29 mouse cellular contexts compared by ENCODE assay signal in the genomic region with DNA sequence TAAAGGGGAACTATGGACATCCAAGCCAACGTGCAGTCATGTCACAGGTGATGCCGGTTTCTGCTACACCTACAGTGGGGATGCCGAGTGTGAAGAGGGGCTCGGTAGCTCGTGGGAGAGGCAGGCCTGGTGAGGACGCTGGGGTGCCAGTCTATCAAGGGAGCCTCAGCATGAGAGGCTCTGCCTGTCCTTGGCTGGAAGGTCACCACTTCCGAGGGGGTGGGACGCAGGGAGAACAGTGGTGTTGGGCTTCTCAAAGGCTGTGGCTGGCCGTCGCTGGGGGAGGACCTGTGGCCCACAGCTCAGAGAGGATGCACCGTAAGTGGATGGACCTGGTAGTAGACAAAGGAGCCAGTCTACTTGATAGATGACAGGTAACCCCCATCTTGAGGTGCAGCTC. TPM values are rescaled to one million over a fixed set of nuclear protein-coding genes. Genes with fewer than 3 reads are reported as not detected.
DNase-seq lines count a peak whose midpoint lies in the region; ATAC-seq and TF ChIP-seq lines count a peak whose summit lies in the region.
"Had no signal": no experiment of that assay in that cellular context is flagged by ENCODE, and none has a peak within 500 bp of the region (broad histone marks: within the 10 kb centered on the region; RNA-seq: fewer than 3 reads in every experiment).

No protein-coding gene starts in this region.

- H3K36me3 ChIP-seq in forebrain, embryonic 10.5 days (replicated peaks), result peaks cover 59% of the 10 kb centered on the region
- no peaks in the 10 kb centered on the region; the same call in 1 of the 2 replicates for H3K36me3 ChIP-seq in forebrain, embryonic 11.5 days (ENCODE audit: control insufficient read depth, insufficient read depth, low read length)
- peaks cover 64% of the 10 kb centered on the region for H3K36me3 ChIP-seq in midbrain, embryonic 13.5 days
- peaks cover 10% of the 10 kb centered on the region for H3K36me3 ChIP-seq in midbrain, embryonic 11.5 days (ENCODE audit: control insufficient read depth, insufficient read depth, low read length)
- peaks cover 38% of the 10 kb centered on the region for H3K36me3 ChIP-seq in midbrain, postnatal 0 days (ENCODE audit: insufficient read depth, low read length)

- H3K27ac ChIP-seq in forebrain, embryonic 10.5 days, result 0 out of 2 replicates have a peak overlapping the region, but pooled peaks have one; percentile 13
- H3K27ac ChIP-seq in forebrain, embryonic 11.5 days (ENCODE audit: low read depth, low read length), result no peak overlapping the region
- peak overlapping the region; percentile 74; the same call in 1 of the 2 replicates for H3K27ac ChIP-seq in midbrain, embryonic 13.5 days
- no peak overlapping the region for H3K27ac ChIP-seq in midbrain, embryonic 11.5 days (ENCODE audit: low read depth, low read length)
- 0 out of 2 replicates have a peak overlapping the region, but pooled peaks have one; percentile 68 for H3K27ac ChIP-seq in midbrain, postnatal 0 days (ENCODE audit: low read depth, low read length)
- H3K27ac ChIP-seq: kidney, embryonic 15.5 days; limb, embryonic 12.5 days; stomach, embryonic 15.5 days had no signal

- no peak for DNase-seq in forebrain, embryonic 10.5 days (ENCODE audit: extremely low spot score, low spot score)
- DNase-seq in forebrain, embryonic 11.5 days (ENCODE audit: low spot score), result no peak
- no peak for DNase-seq in midbrain, embryonic 11.5 days (ENCODE audit: low spot score, missing footprints)
- DNase-seq in adrenal gland, postnatal 14 days, result peak; percentile 67
- DNase-seq in midbrain, postnatal 0 days (ENCODE audit: low spot score), result no peak
- no peak for DNase-seq in spleen, adult 12 weeks (ENCODE audit: low spot score)
- DNase-seq: cerebellum, adult 11 months; cerebellum, postnatal 36 days; gastrocnemius, postnatal 14 days; heart, adult 11 months; kidney, adult 11 months; kidney, postnatal 36 days; layer of hippocampus, postnatal 36 days; liver, postnatal 0 days; lung, postnatal 14 days; right cerebral cortex, adult 18-20 months; right cerebral cortex, postnatal 4 days; thymus, postnatal 25 days had no signal

- no peak for ATAC-seq in forebrain, embryonic 11.5 days (replicated peaks; ENCODE audit: low FRiP score)
- no peak for ATAC-seq in midbrain, embryonic 13.5 days
- ATAC-seq in midbrain, embryonic 11.5 days (ENCODE audit: low FRiP score), result no peak
- no peak for ATAC-seq in midbrain, postnatal 0 days (ENCODE audit: low FRiP score)
- ATAC-seq: liver, postnatal 0 days had no signal

- no peak overlapping the region for H3K9ac ChIP-seq in forebrain, embryonic 11.5 days (ENCODE audit: low read length)
- H3K9ac ChIP-seq in midbrain, embryonic 13.5 days (replicated peaks), result peak overlapping the region; percentile 40; the same call in 1 of the 2 replicates
- no peak overlapping the region for H3K9ac ChIP-seq in midbrain, embryonic 11.5 days (ENCODE audit: low read length)
- no peak overlapping the region for H3K9ac ChIP-seq in midbrain, postnatal 0 days (replicated peaks; ENCODE audit: low read length, poor library complexity, severe bottlenecking)
- H3K9ac ChIP-seq: heart, embryonic 12.5 days; kidney, embryonic 15.5 days; limb, embryonic 12.5 days; liver, postnatal 0 days; stomach, embryonic 15.5 days had no signal

- H3K4me1 ChIP-seq in forebrain, embryonic 10.5 days, result peaks cover 7% of the 10 kb centered on the region
- no peaks in the 10 kb centered on the region for H3K4me1 ChIP-seq in forebrain, embryonic 11.5 days (replicated peaks; ENCODE audit: control insufficient read depth, insufficient read depth, low read length)
- H3K4me1 ChIP-seq in midbrain, embryonic 13.5 days (replicated peaks), result peaks cover 19% of the 10 kb centered on the region
- H3K4me1 ChIP-seq in midbrain, embryonic 11.5 days (ENCODE audit: control insufficient read depth, insufficient read depth, low read length), result no peaks in the 10 kb centered on the region; the same call in 1 of the 2 replicates
- no peaks in the 10 kb centered on the region; the same call in 1 of the 2 replicates for H3K4me1 ChIP-seq in midbrain, postnatal 0 days (ENCODE audit: insufficient read depth, low read length)
- H3K4me1 ChIP-seq: kidney, embryonic 15.5 days had no signal

- no peaks in the 10 kb centered on the region for H3K27me3 ChIP-seq in forebrain, embryonic 10.5 days (ENCODE audit: poor library complexity, severe bottlenecking)
- H3K27me3 ChIP-seq in forebrain, embryonic 11.5 days (ENCODE audit: control insufficient read depth, insufficient read depth, low read length), result no peaks in the 10 kb centered on the region
- no peaks in the 10 kb centered on the region for H3K27me3 ChIP-seq in midbrain, embryonic 13.5 days
- H3K27me3 ChIP-seq in midbrain, embryonic 11.5 days (ENCODE audit: control insufficient read depth, insufficient read depth, low read length), result no peaks in the 10 kb centered on the region
- H3K27me3 ChIP-seq in midbrain, postnatal 0 days (ENCODE audit: insufficient read depth, low read length), result no peaks in the 10 kb centered on the region
- H3K27me3 ChIP-seq: kidney, embryonic 15.5 days; limb, embryonic 12.5 days; stomach, embryonic 15.5 days had no signal

- H3K4me2 ChIP-seq in forebrain, embryonic 11.5 days (ENCODE audit: low read depth, low read length, severe bottlenecking), result no peak overlapping the region
- no peak overlapping the region for H3K4me2 ChIP-seq in midbrain, embryonic 13.5 days (replicated peaks)
- no peak overlapping the region for H3K4me2 ChIP-seq in midbrain, embryonic 11.5 days
- H3K4me2 ChIP-seq in midbrain, postnatal 0 days (ENCODE audit: low read depth, low read length, poor library complexity, severe bottlenecking), result no peak overlapping the region
- H3K4me2 ChIP-seq: heart, embryonic 12.5 days; kidney, embryonic 15.5 days; limb, embryonic 12.5 days; liver, embryonic 11.5 days; stomach, embryonic 15.5 days had no signal

- H3K9me3 ChIP-seq in forebrain, embryonic 10.5 days, result no peaks in the 10 kb centered on the region
- H3K9me3 ChIP-seq in forebrain, embryonic 11.5 days (ENCODE audit: control insufficient read depth, low read length), result no peaks in the 10 kb centered on the region
- no peaks in the 10 kb centered on the region for H3K9me3 ChIP-seq in midbrain, embryonic 13.5 days
- H3K9me3 ChIP-seq in midbrain, embryonic 11.5 days (ENCODE audit: control insufficient read depth, low read length), result no peaks in the 10 kb centered on the region
- H3K9me3 ChIP-seq in midbrain, postnatal 0 days (ENCODE audit: low read length), result no peaks in the 10 kb centered on the region
- H3K9me3 ChIP-seq: heart, embryonic 12.5 days; kidney, embryonic 15.5 days; limb, embryonic 12.5 days; stomach, embryonic 15.5 days had no signal

- no peak overlapping the region for H3K4me3 ChIP-seq in forebrain, embryonic 10.5 days
- H3K4me3 ChIP-seq in forebrain, embryonic 11.5 days (ENCODE audit: low read depth, low read length), result no peak overlapping the region
- H3K4me3 ChIP-seq in midbrain, embryonic 13.5 days (replicated peaks), result no peak overlapping the region
- H3K4me3 ChIP-seq in midbrain, embryonic 11.5 days (ENCODE audit: low read depth, low read length), result no peak overlapping the region
- no peak overlapping the region for H3K4me3 ChIP-seq in midbrain, postnatal 0 days (ENCODE audit: low read depth, low read length)
- H3K4me3 ChIP-seq: heart, embryonic 12.5 days; kidney, embryonic 15.5 days; limb, embryonic 12.5 days; stomach, embryonic 15.5 days had no signal

- TF ChIP-seq CTCF in midbrain, postnatal 0 days (IDR thresholded peaks at IDR 0.05), result no peak

- WGBS in forebrain, embryonic 10.5 days, result 85% methylated on average over 11 of the region's 11 CpGs
- 84% methylated on average over 11 of the region's 11 CpGs for WGBS in forebrain, embryonic 11.5 days
- 90% methylated on average over 11 of the region's 11 CpGs for WGBS in midbrain, embryonic 13.5 days
- 87% methylated on average over 11 of the region's 11 CpGs for WGBS in midbrain, embryonic 11.5 days
- 93% methylated on average over 11 of the region's 11 CpGs for WGBS in midbrain, postnatal 0 days

RNA-seq across cellular contexts. Expression of a gene that starts 13.5 kb away (rescaled TPM):
- 11.9 and 15.0 TPM in 2 replicates for polyA plus RNA-seq in forebrain, embryonic 10.5 days (2016; fragmentation: Nextera tagmentation; extraction: Ambion mirVana)
- polyA plus RNA-seq in forebrain, embryonic 11.5 days (2014; fragmentation: Nextera tagmentation; extraction: Ambion mirVana), result 50.7 and 54.1 TPM in 2 replicates
- polyA plus RNA-seq in midbrain, embryonic 13.5 days (2015; fragmentation: Nextera tagmentation; extraction: Ambion mirVana), result 37.8 and 47.6 TPM in 2 replicates
- polyA plus RNA-seq in midbrain, embryonic 11.5 days (2014; fragmentation: Nextera tagmentation; extraction: Ambion mirVana), result 35.4 and 48.3 TPM in 2 replicates
- 1.3 and 4.4 TPM in 2 replicates for total RNA-seq in adrenal gland, postnatal 14 days (2021)
- 167 and 192 TPM in 2 replicates for total RNA-seq in midbrain, postnatal 0 days (2014; rRNA removed)
- polyA plus RNA-seq in midbrain, postnatal 0 days (2015; fragmentation: Nextera tagmentation; extraction: Ambion mirVana), result 153 and 162 TPM in 2 replicates
- total RNA-seq: megakaryocyte progenitor cell, adult 5-6 weeks; monocyte, adult 5-6 weeks had no signal

RNA-seq across cellular contexts. Expression of a gene that starts 25.3 kb away (rescaled TPM):
- 0.19 and 0.31 TPM in 2 replicates for polyA plus RNA-seq in forebrain, embryonic 10.5 days (2016; fragmentation: Nextera tagmentation; extraction: Ambion mirVana)
- polyA plus RNA-seq in forebrain, embryonic 11.5 days (2014; fragmentation: Nextera tagmentation; extraction: Ambion mirVana), result 0.29 TPM in 1 of 2 replicates, not detected in the other
- 0.14 and 0.17 TPM in 2 replicates for polyA plus RNA-seq in midbrain, embryonic 13.5 days (2015; fragmentation: Nextera tagmentation; extraction: Ambion mirVana)
- not detected in 2 replicates for polyA plus RNA-seq in midbrain, embryonic 11.5 days (2014; fragmentation: Nextera tagmentation; extraction: Ambion mirVana)
- total RNA-seq in adrenal gland, postnatal 14 days (2021), result not detected in 2 replicates
- total RNA-seq in midbrain, postnatal 0 days (2014; rRNA removed), result not detected in 2 replicates
- 0.12 TPM in 1 of 2 replicates, not detected in the other for polyA plus RNA-seq in midbrain, postnatal 0 days (2015; fragmentation: Nextera tagmentation; extraction: Ambion mirVana)
- total RNA-seq: adrenal gland, adult 18-20 months; gastrocnemius, postnatal 14 days; heart, postnatal 25 days; layer of hippocampus, adult 8-10 months; layer of hippocampus, postnatal 36 days; megakaryocyte progenitor cell, adult 5-6 weeks; monocyte, adult 5-6 weeks had no signal

RNA-seq across cellular contexts. Expression of a gene that starts 38.3 kb away (rescaled TPM):
- polyA plus RNA-seq in forebrain, embryonic 10.5 days (2016; fragmentation: Nextera tagmentation; extraction: Ambion mirVana), result 32.7 and 33.6 TPM in 2 replicates
- 32.9 and 35.4 TPM in 2 replicates for polyA plus RNA-seq in forebrain, embryonic 11.5 days (2014; fragmentation: Nextera tagmentation; extraction: Ambion mirVana)
- 42.6 and 43.5 TPM in 2 replicates for polyA plus RNA-seq in midbrain, embryonic 13.5 days (2015; fragmentation: Nextera tagmentation; extraction: Ambion mirVana)
- 28.5 and 31.9 TPM in 2 replicates for polyA plus RNA-seq in midbrain, embryonic 11.5 days (2014; fragmentation: Nextera tagmentation; extraction: Ambion mirVana)
- 27.7 and 40.5 TPM in 2 replicates for total RNA-seq in adrenal gland, postnatal 14 days (2021)
- total RNA-seq in midbrain, postnatal 0 days (2014; rRNA removed), result 34.9 and 41.1 TPM in 2 replicates
- 36.1 and 36.4 TPM in 2 replicates for polyA plus RNA-seq in midbrain, postnatal 0 days (2015; fragmentation: Nextera tagmentation; extraction: Ambion mirVana)

RNA-seq across cellular contexts. Expression of a gene that starts 38.3 kb away (rescaled TPM):
- 47.2 and 48.9 TPM in 2 replicates for polyA plus RNA-seq in forebrain, embryonic 10.5 days (2016; fragmentation: Nextera tagmentation; extraction: Ambion mirVana)
- polyA plus RNA-seq in forebrain, embryonic 11.5 days (2014; fragmentation: Nextera tagmentation; extraction: Ambion mirVana), result 46.1 and 52.2 TPM in 2 replicates
- polyA plus RNA-seq in midbrain, embryonic 13.5 days (2015; fragmentation: Nextera tagmentation; extraction: Ambion mirVana), result 50.6 and 53.8 TPM in 2 replicates
- polyA plus RNA-seq in midbrain, embryonic 11.5 days (2014; fragmentation: Nextera tagmentation; extraction: Ambion mirVana), result 46.0 and 46.8 TPM in 2 replicates
- total RNA-seq in adrenal gland, postnatal 14 days (2021), result 23.7 and 41.2 TPM in 2 replicates
- total RNA-seq in midbrain, postnatal 0 days (2014; rRNA removed), result 60.5 and 69.6 TPM in 2 replicates
- 49.0 and 59.3 TPM in 2 replicates for polyA plus RNA-seq in midbrain, postnatal 0 days (2015; fragmentation: Nextera tagmentation; extraction: Ambion mirVana)

RNA-seq across cellular contexts. Expression of a gene that starts 55.0 kb away (rescaled TPM):
- 41.7 and 42.0 TPM in 2 replicates for polyA plus RNA-seq in forebrain, embryonic 10.5 days (2016; fragmentation: Nextera tagmentation; extraction: Ambion mirVana)
- polyA plus RNA-seq in forebrain, embryonic 11.5 days (2014; fragmentation: Nextera tagmentation; extraction: Ambion mirVana), result 32.5 and 33.7 TPM in 2 replicates
- polyA plus RNA-seq in midbrain, embryonic 13.5 days (2015; fragmentation: Nextera tagmentation; extraction: Ambion mirVana), result 35.9 and 36.3 TPM in 2 replicates
- polyA plus RNA-seq in midbrain, embryonic 11.5 days (2014; fragmentation: Nextera tagmentation; extraction: Ambion mirVana), result 22.1 and 25.8 TPM in 2 replicates
- 33.0 and 35.2 TPM in 2 replicates for total RNA-seq in adrenal gland, postnatal 14 days (2021)
- total RNA-seq in midbrain, postnatal 0 days (2014; rRNA removed), result 19.8 and 20.8 TPM in 2 replicates
- polyA plus RNA-seq in midbrain, postnatal 0 days (2015; fragmentation: Nextera tagmentation; extraction: Ambion mirVana), result 27.4 and 29.0 TPM in 2 replicates

Comparison
In these comparisons a context has a peak if more than half of its experiments do, and no peak if none do; other contexts are left out.
1. H3K27ac ChIP-seq: peak in forebrain, embryonic 10.5 days (single experiment), midbrain, embryonic 13.5 days (single experiment) and midbrain, postnatal 0 days (single experiment); none in forebrain, embryonic 11.5 days (single experiment) and midbrain, embryonic 11.5 days (single experiment).